Mouse (Mus musculus): ENCODE results near the gene Taf5l.
"Not testable (repeated sequence)": the region's sequence is repeated elsewhere in the genome, so short reads cannot be mapped to it uniquely, and the experiment has no call there.

The Taf5l gene

GRCm38 (mm10) chr8:124021237-124022227, at the start of gene Taf5l, which contains the start of gene Urb2:
Taf5l (minus strand) TSS chr8:124021397.
Urb2 (plus strand) TSS chr8:124021508.
- DNase-seq (ENCODE audit: low read depth, low spot score), result peak; percentile 92

GRCm38 (mm10) chr8:124070363-124071324, 49.4 kb upstream of the Taf5l start:
- DNase-seq (ENCODE audit: low read depth, low spot score), result peak; percentile 35

GRCm38 (mm10) chr8:124067059-124067750, 46.0 kb upstream of the Taf5l start:
- DNase-seq (ENCODE audit: low read depth, low spot score), result no peak

- peak; percentile 31 for DNase-seq (ENCODE audit: low read depth, low spot score)
Observed at GRCm38 (mm10) chr8:124066325-124067058, 45.3 kb upstream of the Taf5l start.

GRCm38 (mm10) chr8:124056832-124057655, 35.8 kb upstream of the Taf5l start:
- DNase-seq (ENCODE audit: low read depth, low spot score), result no peak

GRCm38 (mm10) chr8:124052568-124052967, 31.4 kb upstream of the Taf5l start:
- no peak for DNase-seq (ENCODE audit: low read depth, low spot score)

- DNase-seq (ENCODE audit: low read depth, low spot score), result peak; percentile 64
Observed at GRCm38 (mm10) chr8:124052110-124052509, 30.9 kb upstream of the Taf5l start.

- DNase-seq (ENCODE audit: low read depth, low spot score), result no peak
Observed at GRCm38 (mm10) chr8:124045856-124046255, 24.7 kb upstream of the Taf5l start.

GRCm38 (mm10) chr8:124044931-124045330, 23.7 kb upstream of the Taf5l start:
- DNase-seq (ENCODE audit: low read depth, low spot score), result no peak

- no peak for DNase-seq (ENCODE audit: low read depth, low spot score)
Observed at GRCm38 (mm10) chr8:124044421-124044820, 23.2 kb upstream of the Taf5l start.

GRCm38 (mm10) chr8:124042201-124042600, 21.0 kb upstream of the Taf5l start:
- no peak for DNase-seq (ENCODE audit: low read depth, low spot score)

- DNase-seq (ENCODE audit: low read depth, low spot score), result no peak
Observed at GRCm38 (mm10) chr8:124039351-124039750, 18.2 kb upstream of the Taf5l start.

- no peak for DNase-seq (ENCODE audit: low read depth, low spot score)
Observed at GRCm38 (mm10) chr8:124038121-124038520, 16.9 kb upstream of the Taf5l start.

- no peak for DNase-seq (ENCODE audit: low read depth, low spot score)
Observed at GRCm38 (mm10) chr8:124033400-124033799, 12.2 kb upstream of the Taf5l start.

- no peak for DNase-seq (ENCODE audit: low read depth, low spot score)
Observed at GRCm38 (mm10) chr8:124027831-124028230, 6.6 kb upstream of the Taf5l start.

- not testable (repeated sequence) for DNase-seq (ENCODE audit: low read depth, low spot score)
Observed at GRCm38 (mm10) chr8:124026265-124026664, 5.1 kb upstream of the Taf5l start.

- peak; percentile 75 for DNase-seq (ENCODE audit: low read depth, low spot score)
Observed at GRCm38 (mm10) chr8:124020439-124021236, 559 bp downstream of the Taf5l start.

GRCm38 (mm10) chr8:124019782-124020181, 1.4 kb downstream of the Taf5l start:
- DNase-seq (ENCODE audit: low read depth, low spot score), result peak; percentile 12

GRCm38 (mm10) chr8:124014751-124015150, 6.4 kb downstream of the Taf5l start:
- DNase-seq (ENCODE audit: low read depth, low spot score), result no peak

All from forelimb bud, embryonic 11.5 days (tissue).